Mouse (Mus musculus): ENCODE results near the gene Coro6.

DNA sequence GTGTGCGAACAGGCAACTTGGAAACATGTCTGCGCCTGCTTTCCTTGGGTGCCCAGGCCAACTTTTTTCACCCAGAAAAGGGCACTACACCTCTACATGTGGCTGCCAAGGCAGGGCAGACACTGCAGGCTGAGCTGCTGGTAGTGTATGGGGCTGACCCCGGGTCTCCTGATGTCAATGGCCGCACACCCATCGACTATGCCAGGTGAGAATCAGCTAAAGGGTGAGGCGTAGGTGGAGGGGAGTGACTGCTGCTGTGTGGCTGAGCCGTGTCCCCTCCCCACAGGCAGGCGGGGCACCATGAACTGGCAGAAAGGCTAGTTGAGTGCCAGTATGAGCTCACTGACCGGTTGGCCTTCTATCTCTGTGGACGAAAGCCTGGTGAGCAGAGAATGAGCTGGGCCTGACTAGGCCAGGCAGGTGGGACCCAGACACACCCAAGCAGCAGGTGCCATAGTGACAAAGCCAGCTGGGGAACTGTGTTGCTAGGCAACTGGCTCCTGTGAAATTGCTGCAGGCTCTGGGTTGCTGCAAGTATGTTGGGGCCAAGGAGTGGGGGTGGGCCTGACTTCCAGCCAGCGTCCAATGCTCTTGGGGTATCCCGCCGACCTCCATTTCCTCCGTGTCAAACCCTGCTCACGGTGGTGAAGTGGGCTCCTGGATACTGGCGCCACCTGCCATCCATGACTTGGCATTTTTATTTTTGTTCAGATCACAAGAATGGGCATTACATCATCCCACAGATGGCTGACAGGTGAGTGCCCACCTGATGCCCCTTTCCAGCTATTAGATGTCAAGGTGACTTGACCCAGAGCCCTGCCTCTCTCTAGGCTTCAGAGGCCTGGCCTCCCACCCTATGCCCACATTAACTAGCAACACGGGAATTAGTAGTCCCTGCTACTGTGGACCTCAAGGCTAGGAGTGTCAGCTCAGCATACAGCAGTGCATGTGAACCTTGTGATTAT lies 38.4 kb downstream of the Coro6 start:
- TF ChIP-seq EP300 (IDR thresholded peaks at IDR 0.05; ENCODE audit: low read depth) (no peak), CTCF (IDR thresholded peaks at IDR 0.05; ENCODE audit: low read depth) (no peak)
